In the genomic region with DNA sequence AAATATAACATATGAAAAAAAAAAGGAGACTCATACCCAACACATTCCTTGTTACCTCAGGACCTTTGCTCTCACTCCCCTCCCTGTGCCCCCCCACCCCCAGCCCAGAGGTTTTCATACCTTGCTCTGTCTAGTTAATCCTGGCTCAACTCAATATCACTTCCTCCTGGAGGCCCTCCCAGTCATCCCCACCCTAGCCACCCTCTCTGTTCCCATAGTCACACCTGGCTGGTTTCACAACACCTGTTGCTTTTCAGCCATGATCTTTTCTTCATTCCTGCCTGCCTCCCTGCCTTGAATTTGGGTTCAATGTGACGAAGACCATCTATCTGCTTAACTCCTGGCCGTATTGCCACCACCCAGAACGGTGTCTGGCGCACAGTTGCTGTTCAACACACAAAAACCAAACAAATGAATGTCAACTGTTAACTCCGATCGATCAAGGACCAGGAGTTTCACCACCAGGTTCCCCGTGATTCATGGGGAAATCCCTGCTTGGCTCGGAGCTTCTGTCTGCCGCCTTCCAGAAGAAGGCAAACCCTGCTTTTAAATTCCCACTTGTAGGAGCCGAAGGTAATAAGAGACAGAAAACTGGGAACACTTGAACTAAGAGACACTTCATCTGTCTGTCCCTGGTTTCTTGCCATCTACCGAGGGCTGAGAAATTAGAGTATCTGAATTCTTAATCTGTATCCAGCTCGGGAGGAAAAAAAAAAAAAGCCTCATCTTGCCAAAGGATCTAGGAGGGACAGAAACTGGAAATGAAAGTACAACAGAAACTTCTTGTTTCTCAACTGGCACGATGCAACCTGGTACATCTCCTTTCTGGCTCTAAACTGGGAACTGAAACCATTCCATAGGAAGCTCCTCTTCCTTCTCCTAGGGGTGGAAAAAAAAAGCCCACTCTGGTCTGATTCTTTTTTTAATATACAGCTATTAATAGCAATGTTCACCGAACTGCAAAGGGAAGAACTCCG, we compare ENCODE assay signal across 12 mouse cellular contexts. TPM values are rescaled to one million over a fixed set of nuclear protein-coding genes. Genes with fewer than 3 reads are reported as not detected.
DNase-seq lines count a peak whose midpoint lies in the region; ATAC-seq lines count a peak whose summit lies in the region.
"Had no signal": no experiment of that assay in that cellular context is flagged by ENCODE, and none has a peak within 500 bp of the region (broad histone marks: within the 10 kb centered on the region; RNA-seq: fewer than 3 reads in every experiment).

No protein-coding gene starts in this region.

- ATAC-seq in megakaryocyte, adult 5-6 weeks (ENCODE audit: poor library complexity, severe bottlenecking): peak; percentile 54
- ATAC-seq in frontal cortex, adult (ENCODE audit: low TSS enrichment): no peak
- ATAC-seq: midbrain, embryonic 13.5 days had no signal

- DNase-seq in layer of hippocampus, adult 9-10 months (ENCODE audit: low spot score): peak; percentile 16
- no peak for DNase-seq in layer of hippocampus, postnatal 36 days
- DNase-seq in adipocyte (ENCODE audit: low spot score): peak; percentile 58
- peak; percentile 23 for DNase-seq in fibroblast of lung, adult 2 months (ENCODE audit: low read depth)
- no peak for DNase-seq in natural killer cell, adult 2 months (ENCODE audit: low spot score in 2 of 2)
- DNase-seq in urinary bladder, postnatal 36 days (ENCODE audit: low spot score in 2 of 2): no peak
- DNase-seq: cerebellum, adult 2 months had no signal

RNA-seq across cellular contexts. Expression of gene Hcar2, which starts 2.6 kb away (rescaled TPM):
- total RNA-seq in layer of hippocampus, postnatal 36 days (2021): under 1 TPM in 1 of 2 experiments, not detected in 1; 0.33 TPM
- total RNA-seq in megakaryocyte, adult 5-6 weeks (2015): 10.8 and 20.9 TPM in 2 replicates
- 6.7 and 8.1 TPM in 2 replicates for total RNA-seq in megakaryocyte, adult 5-6 weeks (2017)
- total RNA-seq: ES-E14; gastrocnemius, adult 18-20 months had no signal

RNA-seq across cellular contexts. Expression of gene Hcar1, which starts 17.2 kb away (rescaled TPM):
- total RNA-seq in layer of hippocampus, postnatal 36 days (2021): under 1 TPM; 0.82 to 0.88 TPM
- total RNA-seq in megakaryocyte, adult 5-6 weeks (2015): not detected in 2 replicates
- 0.04 TPM in 1 of 2 replicates, not detected in the other for total RNA-seq in megakaryocyte, adult 5-6 weeks (2017)
- total RNA-seq: ES-E14 had no signal

RNA-seq across cellular contexts. Expression of gene Denr, which starts 44.3 kb away (rescaled TPM):
- 10 to 100 TPM; 60.2 to 67.8 TPM for total RNA-seq in layer of hippocampus, postnatal 36 days (2021)
- 44.6 and 55.2 TPM in 2 replicates for total RNA-seq in megakaryocyte, adult 5-6 weeks (2015)
- 32.4 and 34.3 TPM in 2 replicates for total RNA-seq in megakaryocyte, adult 5-6 weeks (2017)

Comparison
In these comparisons a context has a peak if more than half of its experiments do, and no peak if none do; other contexts are left out.
1. DNase-seq: peak in layer of hippocampus, adult 9-10 months (single experiment), adipocyte (single experiment) and fibroblast of lung, adult 2 months (single experiment); none in layer of hippocampus, postnatal 36 days (0 of 2), natural killer cell, adult 2 months (0 of 2) and urinary bladder, postnatal 36 days (0 of 2).
2. RNA of gene Hcar2, which starts 2.6 kb away (total RNA-seq): 6.7 to 20.9 TPM in megakaryocyte, adult 5-6 weeks; 0.33 TPM in layer of hippocampus, postnatal 36 days; every median in the first group is over 4 times any median in the second.